Mouse (Mus musculus): Measurements from ENCODE around the gene Fbxw10. TPM values are rescaled to one million over a fixed set of nuclear protein-coding genes. Genes with fewer than 3 reads are reported as not detected.

The Fbxw10 gene
- total RNA-seq, 2 experiments from 2014 or later: not detected

DNA sequence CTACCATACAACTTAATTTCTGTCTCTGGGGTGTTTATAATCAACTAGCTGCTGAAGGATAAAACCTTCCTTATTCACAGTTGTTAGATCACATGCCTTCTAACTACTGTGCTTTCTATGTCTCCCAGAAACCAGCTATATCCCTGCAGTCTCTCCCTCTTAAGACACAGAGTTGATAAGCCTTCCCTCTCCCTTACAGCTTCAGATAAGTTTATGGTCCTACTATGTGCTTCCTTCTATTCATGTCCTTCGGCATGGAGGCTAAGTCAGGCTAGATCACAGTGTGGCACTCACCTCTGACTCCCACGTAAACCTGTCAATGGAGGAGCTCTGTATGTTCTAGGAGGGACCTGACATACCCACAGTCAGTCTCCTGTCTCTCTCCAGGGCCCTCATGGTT is 16.5 kb upstream of the Fbxw10 start:
- ATAC-seq (replicated peaks; ENCODE audit: low FRiP score, poor library complexity, severe bottlenecking): no peak

DNA sequence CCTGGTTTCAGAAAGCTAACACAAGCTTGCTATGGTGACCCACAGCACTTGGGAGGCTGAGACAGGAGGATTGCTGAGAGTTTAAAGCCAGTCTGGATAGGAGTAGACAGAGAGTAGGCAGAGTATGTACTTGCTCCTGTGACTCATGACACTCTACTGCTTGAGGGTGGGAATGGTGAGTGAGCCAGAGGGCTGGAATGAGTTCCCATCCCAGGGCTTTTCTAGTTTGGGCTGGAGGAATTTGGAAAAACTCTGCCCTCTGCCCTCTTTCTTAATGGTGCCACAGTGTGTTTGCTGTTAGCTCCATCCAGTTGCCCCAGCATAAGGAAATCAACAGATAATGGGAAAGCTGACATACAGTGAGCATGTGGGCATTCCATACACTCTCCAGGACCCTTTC is 15.0 kb upstream of the Fbxw10 start:
- ATAC-seq (replicated peaks; ENCODE audit: low FRiP score, poor library complexity, severe bottlenecking): no peak

DNA sequence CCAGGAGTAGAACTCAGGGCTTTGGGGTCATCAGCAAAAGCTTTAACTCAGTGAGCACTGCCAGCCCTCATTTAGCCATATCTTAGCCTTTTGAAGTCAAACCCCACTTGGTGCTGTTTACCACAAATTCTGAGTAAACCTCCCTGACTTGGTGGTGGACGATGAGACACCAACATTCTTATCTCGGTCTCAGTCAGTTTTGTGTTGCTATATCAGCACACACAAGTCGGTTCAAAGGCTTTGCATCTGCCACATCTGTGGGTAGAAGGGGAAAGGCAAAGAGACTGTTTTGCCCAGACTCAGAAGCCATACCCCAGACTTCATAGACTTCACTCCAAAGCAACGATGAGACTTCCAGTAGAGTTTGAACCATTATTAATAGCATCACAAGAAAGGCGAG is 2.3 kb upstream of the Fbxw10 start:
- ATAC-seq (replicated peaks; ENCODE audit: low FRiP score, poor library complexity, severe bottlenecking): no peak

DNA sequence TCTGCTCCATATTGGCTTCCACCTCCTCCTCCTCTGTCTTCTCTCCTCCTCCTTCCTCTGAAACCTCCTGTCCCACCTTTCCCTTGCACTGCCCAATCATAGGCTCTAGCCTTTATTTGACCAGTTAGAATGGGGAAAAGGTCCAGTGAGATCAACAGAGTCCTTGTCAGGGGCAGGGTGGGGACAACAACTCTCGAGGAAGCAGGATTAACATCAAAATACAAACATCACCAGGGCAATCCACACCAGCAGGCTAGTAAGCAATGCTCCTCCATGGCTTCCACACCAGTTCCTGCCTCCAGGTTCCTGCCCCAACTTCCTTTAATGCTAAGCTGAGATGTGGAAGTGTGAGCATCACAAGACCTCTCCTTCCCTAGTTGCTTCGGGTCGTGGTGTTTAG is 1.1 kb upstream of the Fbxw10 start:
- ATAC-seq (replicated peaks; ENCODE audit: low FRiP score, poor library complexity, severe bottlenecking): no peak

DNA sequence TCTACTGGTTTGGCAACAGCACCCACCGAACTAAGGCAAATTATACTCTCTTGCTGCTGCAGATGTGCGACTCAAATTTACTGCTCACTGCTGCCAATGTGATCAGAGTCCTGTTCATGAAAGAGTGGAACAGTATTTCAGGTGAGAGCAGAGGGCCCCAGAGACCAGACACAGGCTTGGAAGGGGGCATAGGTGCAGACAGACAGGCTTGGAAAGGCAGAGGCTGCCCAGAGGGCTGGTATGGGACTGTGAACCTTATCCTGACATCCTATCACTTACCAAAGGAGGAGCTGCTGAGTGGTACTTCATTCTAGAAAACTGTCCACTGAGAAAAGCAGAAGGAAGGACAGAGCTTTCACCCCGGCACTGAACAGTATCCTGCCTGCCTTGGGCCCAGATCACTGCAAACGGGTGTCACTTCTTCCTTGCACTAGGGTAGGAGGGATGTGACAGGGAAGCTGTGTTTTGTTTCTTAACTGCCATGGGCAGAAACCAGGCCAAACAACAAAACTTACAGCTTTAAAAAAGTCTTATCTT is 854 bp downstream of the Fbxw10 start:
- ATAC-seq (replicated peaks; ENCODE audit: low FRiP score, poor library complexity, severe bottlenecking): no peak

DNA sequence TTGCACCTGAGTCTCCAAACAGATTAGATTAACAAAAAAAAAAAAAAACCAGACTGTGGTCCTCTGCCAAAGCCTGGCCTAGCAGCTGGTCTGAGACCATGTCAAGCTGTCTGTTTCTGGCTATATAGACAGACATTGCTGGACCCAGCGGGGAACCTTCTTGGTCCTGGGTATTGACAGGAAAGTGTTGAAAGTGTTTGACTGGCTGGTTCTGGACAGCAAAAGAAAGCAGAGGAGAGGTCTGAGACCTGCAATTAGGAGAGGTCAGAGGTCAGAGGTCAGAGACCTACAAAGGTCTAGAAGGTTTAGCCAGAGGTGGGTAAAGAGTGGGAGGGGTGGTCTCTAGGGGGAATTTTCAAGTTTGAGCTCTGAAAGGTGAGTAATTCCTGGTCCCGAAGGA is 1.4 kb downstream of the Fbxw10 start:
- ATAC-seq (replicated peaks; ENCODE audit: low FRiP score, poor library complexity, severe bottlenecking): no peak

DNA sequence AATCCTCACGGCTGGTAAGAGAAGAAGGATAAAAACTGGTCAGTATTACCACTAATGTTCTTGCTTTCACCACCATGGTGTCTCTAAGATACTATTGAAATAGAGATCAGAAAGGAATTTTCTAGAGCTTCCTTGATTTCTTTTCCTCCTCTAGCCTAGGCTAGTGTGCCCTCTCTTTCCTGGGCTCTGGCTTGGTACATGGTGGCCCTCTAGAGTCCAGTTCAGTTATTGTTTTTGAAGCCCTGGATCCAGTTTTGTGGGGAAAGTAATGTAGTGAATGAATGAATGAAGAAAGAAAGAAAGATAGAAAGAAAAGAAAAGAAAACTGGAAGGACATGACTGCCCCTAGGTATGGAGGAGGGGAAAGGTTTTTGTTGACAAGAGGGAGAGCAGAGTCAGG is 4.3 kb downstream of the Fbxw10 start:
- no peak for ATAC-seq (replicated peaks; ENCODE audit: low FRiP score, poor library complexity, severe bottlenecking)

DNA sequence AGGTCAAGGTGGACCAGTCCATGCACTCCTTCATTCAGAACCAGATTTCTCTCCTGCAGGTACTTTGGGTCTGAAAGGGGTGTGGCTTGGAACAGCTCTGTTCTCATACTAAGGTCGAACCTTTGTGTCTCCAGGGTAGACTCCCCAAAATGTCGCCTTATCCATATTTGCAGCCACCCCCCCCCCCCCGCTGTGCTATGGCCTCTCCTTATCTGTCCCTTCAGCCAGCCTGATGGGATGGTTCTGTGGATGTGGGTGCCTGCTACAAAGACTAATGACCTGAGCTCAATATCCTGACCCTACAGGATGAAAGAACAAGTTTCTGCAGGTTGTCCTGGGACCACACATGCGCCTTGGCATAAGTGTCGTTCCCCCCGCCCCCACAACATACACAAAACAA is 6.5 kb downstream of the Fbxw10 start:
- ATAC-seq (replicated peaks; ENCODE audit: low FRiP score, poor library complexity, severe bottlenecking): peak; percentile 63

DNA sequence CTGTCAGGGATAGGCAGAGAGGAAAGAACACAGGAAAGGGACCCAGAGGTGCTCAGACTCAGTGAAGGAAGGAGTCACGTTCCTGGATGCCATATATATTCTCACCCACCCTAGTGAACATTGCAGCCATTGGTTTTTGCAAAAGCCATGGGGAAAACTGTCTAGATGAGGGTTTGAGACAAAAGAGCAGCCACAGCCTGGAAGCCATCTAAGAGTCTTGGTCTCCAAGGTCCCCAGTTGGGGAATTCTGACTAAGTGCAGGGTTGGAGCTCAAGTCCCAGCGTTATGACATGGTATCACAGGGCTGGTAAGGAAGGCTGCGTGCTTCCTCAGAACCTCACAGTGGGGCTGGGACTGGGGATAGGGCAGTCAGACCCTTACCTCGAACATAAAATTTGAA is 18.7 kb downstream of the Fbxw10 start:
- no peak for ATAC-seq (replicated peaks; ENCODE audit: low FRiP score, poor library complexity, severe bottlenecking)

DNA sequence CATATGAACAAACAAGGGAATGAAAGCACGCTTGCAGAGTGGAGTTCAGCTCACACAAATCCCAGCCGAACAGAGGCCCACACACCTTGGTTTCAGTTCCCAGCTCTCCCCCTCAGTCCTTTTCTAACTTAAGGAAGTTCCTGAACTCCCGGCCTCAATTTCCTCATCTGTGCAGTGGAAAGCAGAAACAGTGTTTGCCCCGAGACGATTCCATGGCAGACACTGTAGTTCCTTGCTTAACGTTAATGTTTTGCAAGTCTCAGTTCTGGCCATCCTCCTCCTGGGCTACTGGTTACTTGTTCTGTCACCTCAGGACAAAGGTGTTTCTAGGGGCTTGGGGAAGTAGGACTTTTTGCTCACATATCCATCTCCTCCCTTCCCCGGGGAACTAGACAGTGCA is 19.8 kb downstream of the Fbxw10 start:
- no peak for ATAC-seq (replicated peaks; ENCODE audit: low FRiP score, poor library complexity, severe bottlenecking)

DNA sequence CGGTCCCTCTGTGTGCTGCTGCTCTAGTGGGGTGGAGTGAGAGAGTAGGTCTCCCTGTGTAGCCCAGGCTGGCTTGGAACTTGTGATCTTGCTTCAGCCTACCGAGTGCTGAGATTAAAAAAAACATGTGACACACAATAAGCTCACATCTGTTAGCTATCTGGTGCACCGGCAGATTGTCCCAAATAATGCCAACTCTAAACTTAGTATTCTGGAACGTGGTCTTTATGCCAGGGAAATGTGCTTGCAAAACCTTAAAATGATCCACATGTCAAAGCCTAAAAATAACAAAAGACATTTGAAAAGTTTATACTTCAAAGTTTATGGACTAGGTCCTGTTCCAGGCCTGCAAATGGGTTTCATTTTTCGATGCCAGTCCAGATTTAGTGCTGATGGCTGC is 22.3 kb downstream of the Fbxw10 start:
- ATAC-seq (replicated peaks; ENCODE audit: low FRiP score, poor library complexity, severe bottlenecking): no peak

DNA sequence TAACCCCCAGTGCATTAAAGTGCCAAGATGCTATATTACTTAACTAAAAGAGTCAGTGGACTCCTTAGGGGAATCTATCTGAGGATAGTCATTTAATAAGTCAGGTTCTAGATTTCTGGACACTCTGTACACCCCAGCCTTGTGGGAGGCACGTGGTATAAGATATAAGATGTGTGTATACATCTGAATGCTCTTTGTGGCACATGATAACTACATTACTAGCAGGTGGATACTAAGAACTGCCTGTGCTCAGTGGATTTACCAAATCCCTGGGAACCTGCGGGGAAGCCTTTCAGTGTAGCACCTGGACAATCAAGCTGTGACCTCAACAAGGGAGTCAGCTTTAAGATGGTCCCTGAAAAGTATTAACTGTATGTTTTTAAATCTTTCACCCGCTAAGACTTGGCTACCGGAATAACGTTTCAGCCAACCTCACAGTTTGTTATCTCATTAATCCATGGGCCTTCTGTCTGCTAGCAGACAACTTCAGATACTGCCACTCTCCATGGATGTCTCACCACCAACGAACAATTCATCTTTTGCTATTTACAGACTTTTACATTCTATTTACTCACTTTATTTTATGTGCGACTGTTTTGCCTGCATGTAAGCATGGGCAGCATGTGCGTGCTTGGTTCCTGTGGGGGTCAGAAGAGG is 23.0 kb downstream of the Fbxw10 start:
- no peak for ATAC-seq (replicated peaks; ENCODE audit: low FRiP score, poor library complexity, severe bottlenecking)

DNA sequence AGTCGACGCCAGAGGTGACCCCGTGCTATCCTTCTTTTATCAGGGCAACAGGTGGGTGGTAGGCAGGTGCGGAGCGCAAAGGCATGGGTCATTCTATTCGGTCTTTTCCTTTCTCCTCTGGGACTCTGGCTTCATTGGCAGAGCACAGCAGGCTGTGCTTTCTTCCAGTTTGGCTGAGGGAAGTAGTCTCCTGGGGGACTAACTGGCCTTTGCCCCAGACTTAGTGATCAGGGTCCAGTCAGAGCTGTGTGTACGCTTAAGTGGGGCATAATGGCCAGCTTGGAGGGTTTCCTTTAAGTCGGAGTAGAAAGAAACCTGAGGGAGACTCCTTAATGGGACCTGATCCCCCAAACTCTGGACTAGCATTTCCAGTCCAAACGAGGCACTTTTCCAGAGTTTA is 26.6 kb downstream of the Fbxw10 start:
- no peak for ATAC-seq (replicated peaks; ENCODE audit: low FRiP score, poor library complexity, severe bottlenecking)

DNA sequence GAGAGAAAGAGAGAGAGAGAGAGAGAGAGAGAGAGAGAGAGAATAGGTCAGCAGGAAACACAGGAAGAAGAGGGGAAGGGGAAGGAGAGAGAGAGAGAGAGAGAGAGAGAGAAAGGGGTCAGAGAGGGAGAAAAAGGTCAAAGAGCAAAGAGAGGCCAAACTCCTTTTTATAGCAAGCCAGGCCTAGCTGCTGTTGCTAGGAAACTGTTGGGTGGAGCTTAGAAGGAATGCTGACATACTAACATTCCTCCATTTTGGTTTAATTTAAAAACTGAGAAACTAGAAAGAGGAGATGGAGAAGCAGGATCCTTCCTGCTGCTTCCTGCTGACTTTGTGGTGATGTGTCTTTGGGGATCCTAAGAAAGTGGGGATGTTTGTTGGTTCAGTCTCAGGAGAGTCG is 28.8 kb downstream of the Fbxw10 start:
- no peak for ATAC-seq (replicated peaks; ENCODE audit: low FRiP score, poor library complexity, severe bottlenecking)

DNA sequence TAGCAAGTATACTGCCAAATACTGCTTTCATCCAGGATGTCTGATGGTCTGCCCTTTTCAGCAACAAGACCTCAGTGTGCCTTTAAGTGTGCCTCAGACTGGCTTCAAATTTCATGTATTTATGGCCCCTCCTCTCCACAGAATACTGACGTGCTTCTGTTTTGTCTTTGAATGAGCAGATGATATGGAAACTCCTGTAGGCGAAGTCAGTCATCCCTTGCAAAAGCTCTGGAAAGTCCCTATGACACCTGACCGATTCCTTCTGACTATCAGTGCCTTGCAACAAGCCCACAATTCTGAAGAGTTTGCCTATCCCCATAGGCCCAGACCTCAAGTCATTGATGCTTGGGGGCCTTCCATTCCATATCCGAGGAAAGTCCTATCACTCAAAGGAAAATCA is 29.6 kb downstream of the Fbxw10 start:
- no peak for ATAC-seq (replicated peaks; ENCODE audit: low FRiP score, poor library complexity, severe bottlenecking)

DNA sequence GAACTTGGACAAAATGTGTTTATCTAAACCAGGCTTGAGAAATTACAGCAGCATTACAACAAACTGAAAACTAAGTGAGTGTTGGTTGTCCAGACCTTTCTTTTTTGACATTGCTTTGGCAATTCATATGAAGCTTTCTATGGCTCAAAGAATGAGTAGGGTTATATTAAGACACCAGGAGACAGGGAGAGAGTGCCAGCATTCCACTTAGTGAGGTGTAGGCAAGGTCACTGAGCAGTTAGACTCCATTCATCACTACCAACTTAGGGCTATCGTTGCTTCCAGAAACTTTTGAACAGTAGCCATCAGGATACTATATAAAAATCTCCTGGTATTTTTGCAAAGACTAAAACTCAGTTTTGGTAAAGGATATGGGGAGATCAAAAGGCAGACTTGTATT is 30.5 kb downstream of the Fbxw10 start:
- ATAC-seq (replicated peaks; ENCODE audit: low FRiP score, poor library complexity, severe bottlenecking): no peak

DNA sequence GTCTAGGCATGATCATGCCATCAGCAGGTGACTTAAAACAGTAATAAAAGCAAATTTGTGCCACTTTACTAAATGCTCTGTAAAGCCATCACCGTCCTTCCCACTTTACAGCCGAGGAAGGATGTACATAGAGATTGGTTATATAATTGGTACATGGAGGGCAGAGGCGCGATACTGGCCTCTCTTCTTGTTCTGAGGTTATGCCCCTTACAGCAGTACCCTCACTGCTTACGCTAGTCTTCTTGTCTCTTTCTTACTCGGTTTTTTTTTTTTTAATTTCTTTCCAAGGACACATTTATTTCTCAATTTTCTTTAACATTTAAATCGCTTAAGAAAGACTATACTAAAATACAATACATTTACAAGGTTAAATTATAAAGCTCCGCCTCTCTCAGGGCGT is 31.9 kb downstream of the Fbxw10 start:
- peak; percentile 47 for ATAC-seq (replicated peaks; ENCODE audit: low FRiP score, poor library complexity, severe bottlenecking)

DNA sequence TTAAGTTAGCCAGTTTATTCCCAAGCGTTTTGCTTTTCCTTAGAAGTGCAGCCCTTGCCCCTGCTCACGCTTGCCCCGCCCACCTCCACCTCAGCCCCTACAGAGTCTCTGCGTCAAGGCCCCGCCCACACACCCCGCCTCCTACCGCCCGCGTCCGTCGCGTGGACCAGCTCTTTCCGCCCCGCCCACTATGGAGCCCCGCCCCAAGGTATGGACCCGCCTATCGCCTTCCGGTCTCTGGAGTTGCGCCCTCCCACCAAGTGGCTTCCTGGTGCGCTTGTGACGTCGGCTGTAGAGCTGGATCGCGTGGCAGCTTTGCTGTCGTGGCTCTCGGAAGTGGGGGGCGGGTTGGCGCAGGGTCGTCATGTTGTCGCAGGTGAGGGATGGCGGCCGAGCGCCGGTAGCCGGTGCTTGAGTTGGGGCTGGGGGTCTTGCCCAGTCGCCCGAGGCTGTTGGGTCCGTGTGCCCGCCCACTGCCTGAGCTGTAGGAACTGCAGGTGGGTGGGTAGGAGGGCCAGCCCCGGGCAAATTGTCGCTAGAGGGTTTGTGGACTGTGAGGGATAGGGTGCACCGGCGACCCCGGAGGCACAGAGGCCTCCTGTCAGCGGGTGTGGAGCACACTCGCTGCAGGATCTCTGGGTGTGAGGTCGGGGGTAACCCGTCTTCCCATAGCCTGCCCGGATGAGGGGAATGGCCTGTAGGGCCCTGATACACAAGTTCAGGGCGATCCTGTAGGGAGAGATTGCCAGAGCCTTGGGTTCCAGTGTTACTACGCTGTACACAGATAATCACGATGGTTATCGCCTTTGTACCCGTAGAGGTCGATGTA is 32.6 kb downstream of the Fbxw10 start, which contains the start of gene Tvp23b:
Tvp23b (plus strand) TSS at position 236 of the 829 bp plus-strand sequence.
- ATAC-seq (replicated peaks; ENCODE audit: low FRiP score, poor library complexity, severe bottlenecking): peak; percentile 98

DNA sequence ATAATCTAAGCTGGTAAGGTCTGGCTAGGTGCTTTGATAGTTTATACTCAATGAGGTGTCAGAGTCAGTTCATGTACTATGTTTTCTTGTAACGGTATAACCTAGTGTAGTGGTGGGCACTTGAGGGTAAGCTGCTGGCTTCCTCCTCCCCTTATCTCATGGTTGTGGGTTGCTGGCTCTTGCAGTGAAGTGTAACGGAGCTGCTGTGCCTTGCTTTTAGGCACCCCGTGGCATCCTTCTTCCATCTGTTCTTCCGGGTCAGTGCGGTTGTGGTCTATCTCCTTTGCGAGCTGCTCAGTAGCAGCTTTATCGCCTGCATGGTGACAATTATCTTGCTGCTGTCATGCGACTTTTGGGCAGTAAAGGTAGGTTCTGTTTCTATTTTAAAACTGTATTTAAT is 36.5 kb downstream of the Fbxw10 start:
- ATAC-seq (replicated peaks; ENCODE audit: low FRiP score, poor library complexity, severe bottlenecking): no peak

DNA sequence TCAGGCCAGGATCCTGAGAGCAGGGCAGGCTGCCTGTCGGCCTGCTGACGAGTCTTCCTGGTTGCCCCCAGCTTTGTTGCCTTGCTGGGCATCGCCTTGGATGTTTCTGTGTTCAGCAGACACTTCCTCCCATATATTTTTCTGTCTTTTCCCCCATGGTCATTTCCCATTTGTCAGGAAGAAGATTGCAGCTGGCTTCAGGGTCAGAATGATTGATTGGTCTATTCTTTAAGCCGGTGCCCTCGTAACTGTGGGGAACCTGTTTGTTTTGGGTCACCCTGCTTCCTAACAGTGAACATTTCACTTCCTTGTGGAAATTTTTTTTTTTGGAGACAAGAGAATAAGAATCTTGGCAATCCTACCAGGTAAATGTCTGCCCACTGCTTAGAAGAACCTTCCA is 38.5 kb downstream of the Fbxw10 start:
- ATAC-seq (replicated peaks; ENCODE audit: low FRiP score, poor library complexity, severe bottlenecking): no peak

DNA sequence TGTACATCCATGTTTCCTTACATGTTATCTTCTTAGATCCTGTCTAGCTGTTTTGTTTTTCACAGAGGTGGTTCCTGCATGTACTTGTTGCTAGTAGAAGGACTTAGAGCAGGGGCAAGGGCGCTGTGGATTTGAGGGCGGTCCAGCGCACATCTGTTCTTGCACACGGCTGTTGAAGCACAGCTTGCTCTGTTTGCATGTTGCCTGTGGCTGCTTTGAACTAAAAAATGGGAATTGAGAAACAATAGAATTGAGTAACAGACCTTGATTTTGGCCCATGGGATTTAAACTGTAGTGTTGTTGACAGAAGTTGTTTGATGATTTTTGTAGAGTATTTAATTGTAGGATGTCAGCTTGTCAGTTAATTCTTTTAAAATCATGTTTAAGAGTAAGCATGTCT is 43.9 kb downstream of the Fbxw10 start:
- ATAC-seq (replicated peaks; ENCODE audit: low FRiP score, poor library complexity, severe bottlenecking): no peak
